ENCODE assay signal across 8 mouse cellular contexts in genomic region chr10:128096693-128097586, GRCm38 (mm10). TPM values are rescaled to one million over a fixed set of nuclear protein-coding genes. Genes with fewer than 3 reads are reported as not detected.
DNase-seq lines count a peak whose midpoint lies in the region; ATAC-seq and TF ChIP-seq lines count a peak whose summit lies in the region.

No protein-coding gene starts in this region.

- H3K9ac ChIP-seq in ES-Bruce4 (ENCODE audit: low read depth, poor library complexity, severe bottlenecking), result peak overlapping the region; percentile 99
- H3K9ac ChIP-seq in forebrain, embryonic 12.5 days, result peak overlapping the region; percentile 94
- H3K9ac ChIP-seq in lung, embryonic 16.5 days (ENCODE audit: low read length), result peak overlapping the region; percentile 95

- TF ChIP-seq POLR2A in ES-Bruce4 (IDR thresholded peaks at IDR 0.05; ENCODE audit: insufficient read depth, low read length), result no peak

- WGBS in forebrain, embryonic 12.5 days, result under 1% methylated on average over 85 of the region's 86 CpGs
- WGBS in lung, embryonic 16.5 days, result under 1% methylated on average over 76 of the region's 86 CpGs

- no peaks in the 10 kb centered on the region for H3K9me3 ChIP-seq in ES-Bruce4 (replicated peaks; ENCODE audit: control insufficient read depth, insufficient read depth, low read length, poor library complexity, severe bottlenecking)
- no peaks in the 10 kb centered on the region for H3K9me3 ChIP-seq in forebrain, embryonic 12.5 days
- H3K9me3 ChIP-seq in lung, embryonic 16.5 days (ENCODE audit: control insufficient read depth, low read length), result no peaks in the 10 kb centered on the region

- peak; percentile 78 for DNase-seq in c-Kit-positive CD71-positive TER-119-negative erythroid progenitor cells, embryonic 14.5 days (ENCODE audit: low read depth)
- DNase-seq in heart, postnatal 10 days, result peak; percentile 85 to 90
- peak; percentile 92 to 95 for DNase-seq in kidney, postnatal 4 days
- peak; percentile 64 for DNase-seq in ovary, postnatal 10 days (ENCODE audit: low spot score)
- DNase-seq in thymus, postnatal 0 days (ENCODE audit: low spot score), result peak; percentile 90

- intact Hi-C loops in heart, postnatal 10 days (cut with DNase I), result loop anchor here (2.0 kb wide), 1 partner anchor 86 kb away; no protein-coding TSS in a partner anchor

- TF ChIP-seq CTCF in ES-Bruce4 (IDR thresholded peaks at IDR 0.05; ENCODE audit: low read depth, low read length), result no peak

- H3K27ac ChIP-seq in ES-Bruce4 (ENCODE audit: insufficient read depth, low read length), result peak overlapping the region; percentile 9
- H3K27ac ChIP-seq in forebrain, embryonic 12.5 days, result peak overlapping the region; percentile 80
- peak overlapping the region; percentile 68 for H3K27ac ChIP-seq in lung, embryonic 16.5 days (ENCODE audit: low read length)

- H3K4me2 ChIP-seq in forebrain, embryonic 12.5 days, result peak overlapping the region; percentile 75
- peak overlapping the region; percentile 83 for H3K4me2 ChIP-seq in lung, embryonic 16.5 days (ENCODE audit: low read depth, low read length)

- H3K4me3 ChIP-seq in ES-Bruce4 (ENCODE audit: low read depth, low read length), result peak overlapping the region; percentile 84
- peak overlapping the region; percentile 99 for H3K4me3 ChIP-seq in forebrain, embryonic 12.5 days (replicated peaks)
- H3K4me3 ChIP-seq in lung, embryonic 16.5 days (ENCODE audit: low read length), result peak overlapping the region; percentile 98

- no peaks in the 10 kb centered on the region for H3K36me3 ChIP-seq in ES-Bruce4 (ENCODE audit: control insufficient read depth, insufficient read depth, low read length, poor library complexity, severe bottlenecking)
- H3K36me3 ChIP-seq in forebrain, embryonic 12.5 days (replicated peaks), result no peaks in the 10 kb centered on the region
- H3K36me3 ChIP-seq in lung, embryonic 16.5 days (ENCODE audit: control insufficient read depth, insufficient read depth, low read length), result no peaks in the 10 kb centered on the region

- no peaks in the 10 kb centered on the region for H3K27me3 ChIP-seq in ES-Bruce4 (ENCODE audit: control insufficient read depth, insufficient read depth, low read length, poor library complexity, severe bottlenecking)
- H3K27me3 ChIP-seq in forebrain, embryonic 12.5 days, result no peaks in the 10 kb centered on the region
- no peaks in the 10 kb centered on the region for H3K27me3 ChIP-seq in lung, embryonic 16.5 days (ENCODE audit: control insufficient read depth, insufficient read depth, low read depth, low read length)

- peak; percentile 78 for ATAC-seq in forebrain, embryonic 12.5 days (ENCODE audit: low FRiP score)
- ATAC-seq in lung, embryonic 16.5 days (ENCODE audit: low read depth), result peak; percentile 69

- no peak for TF ChIP-seq EP300 in ES-Bruce4 (IDR thresholded peaks at IDR 0.05; ENCODE audit: insufficient read depth, low read depth, low read length)

- no peaks in the 10 kb centered on the region for H3K4me1 ChIP-seq in ES-Bruce4 (ENCODE audit: control insufficient read depth, insufficient read depth, low read length)
- peaks cover 50% of the 10 kb centered on the region for H3K4me1 ChIP-seq in forebrain, embryonic 12.5 days
- H3K4me1 ChIP-seq in lung, embryonic 16.5 days (replicated peaks; ENCODE audit: control insufficient read depth, insufficient read depth, low read length), result peaks cover 29% of the 10 kb centered on the region

RNA-seq across cellular contexts. Expression of gene Baz2a, which starts 5.6 kb away (rescaled TPM):
- polyA plus RNA-seq in ES-Bruce4 (2011; ENCODE audit: insufficient read depth, insufficient read length, low read depth, missing spikeins), result 166 and 170 TPM in 2 replicates
- polyA plus RNA-seq in forebrain, embryonic 12.5 days (2016; fragmentation: Nextera tagmentation; extraction: Ambion mirVana), result 14.0 and 14.6 TPM in 2 replicates
- 10 to 100 TPM; 26.1 to 27.8 TPM for total RNA-seq in heart, postnatal 10 days (2021)
- 10.2 and 11.4 TPM in 2 replicates for polyA plus RNA-seq in lung, embryonic 16.5 days (2015; fragmentation: Nextera tagmentation; extraction: Ambion mirVana)
- 21.5 and 27.5 TPM in 2 replicates for polyA plus RNA-seq in thymus, postnatal 0 days (2015; fragmentation: Nextera tagmentation; extraction: Ambion mirVana)

RNA-seq across cellular contexts. Expression of gene Atp5b, which starts 13.9 kb away (rescaled TPM):
- 1,323 and 1,329 TPM in 2 replicates for polyA plus RNA-seq in ES-Bruce4 (2011; ENCODE audit: insufficient read depth, insufficient read length, low read depth, missing spikeins)
- 2,091 and 2,135 TPM in 2 replicates for polyA plus RNA-seq in forebrain, embryonic 12.5 days (2016; fragmentation: Nextera tagmentation; extraction: Ambion mirVana)
- total RNA-seq in heart, postnatal 10 days (2021), result 1,000 to 10,000 TPM; 7,591 to 7,651 TPM
- polyA plus RNA-seq in lung, embryonic 16.5 days (2015; fragmentation: Nextera tagmentation; extraction: Ambion mirVana), result 2,116 and 2,117 TPM in 2 replicates
- 2,017 and 2,181 TPM in 2 replicates for polyA plus RNA-seq in thymus, postnatal 0 days (2015; fragmentation: Nextera tagmentation; extraction: Ambion mirVana)

RNA-seq across cellular contexts. Expression of gene Ptges3, which starts 38.2 kb away (rescaled TPM):
- 759 and 788 TPM in 2 replicates for polyA plus RNA-seq in ES-Bruce4 (2011; ENCODE audit: insufficient read depth, insufficient read length, low read depth, missing spikeins)
- 611 and 642 TPM in 2 replicates for polyA plus RNA-seq in forebrain, embryonic 12.5 days (2016; fragmentation: Nextera tagmentation; extraction: Ambion mirVana)
- 10 to 100 TPM; 91.9 to 99.8 TPM for total RNA-seq in heart, postnatal 10 days (2021)
- polyA plus RNA-seq in lung, embryonic 16.5 days (2015; fragmentation: Nextera tagmentation; extraction: Ambion mirVana), result 432 and 461 TPM in 2 replicates
- polyA plus RNA-seq in thymus, postnatal 0 days (2015; fragmentation: Nextera tagmentation; extraction: Ambion mirVana), result 401 and 422 TPM in 2 replicates

Comparison
In these comparisons a context has a peak if more than half of its experiments do, and no peak if none do; other contexts are left out.
1. Peak in every context shown above with its lines: DNase-seq, ATAC-seq, H3K4me3 ChIP-seq and H3K27ac ChIP-seq.
2. H3K27ac ChIP-seq: peak in every context shown above with its lines; median percentile 80 in forebrain, embryonic 12.5 days; 68 in lung, embryonic 16.5 days; 9 in ES-Bruce4.